Mouse (Mus musculus): ENCODE measurements around the gene Pkd1l2. TPM values are rescaled to one million over a fixed set of nuclear protein-coding genes. Genes with fewer than 3 reads are reported as not detected.

The Pkd1l2 gene
- not detected in 2 replicates for total RNA-seq (2014; rRNA removed; ENCODE audit: low replicate concordance)
- polyA plus RNA-seq (2015; fragmentation: Nextera tagmentation; extraction: Ambion mirVana): 0.01 TPM in 1 of 2 replicates, not detected in the other

- no peak within 1 kb of the TSS for H3K27ac ChIP-seq (ENCODE audit: low read depth)
- no peaks in the 10 kb centered on the region for H3K27me3 ChIP-seq (ENCODE audit: control insufficient read depth, insufficient read depth, low read length)
- ATAC-seq (ENCODE audit: insufficient read depth, low read depth) (no peak), DNase-seq (ENCODE audit: low spot score) (no peak)
- H3K4me2 ChIP-seq (ENCODE audit: low read depth, low read length): no peak within 1 kb of the TSS
- H3K9ac ChIP-seq (replicated peaks; ENCODE audit: low read depth, low read length): no peak within 1 kb of the TSS
- no peak for TF ChIP-seq CTCF (IDR thresholded peaks at IDR 0.05; ENCODE audit: low read depth)
- peaks cover 14% of the 10 kb centered on the region for H3K4me1 ChIP-seq (ENCODE audit: control insufficient read depth, insufficient read depth)
- 76% methylated on average over 8 of the region's 8 CpGs for WGBS
- no peaks in the 10 kb centered on the region for H3K36me3 ChIP-seq (replicated peaks; ENCODE audit: control insufficient read depth, insufficient read depth, low read length)
- H3K9me3 ChIP-seq (replicated peaks; ENCODE audit: control insufficient read depth, low read length): no peaks in the 10 kb centered on the region
- no peak within 1 kb of the TSS for H3K4me3 ChIP-seq (ENCODE audit: low read depth, low read length)
Observed at GRCm38 (mm10) chr8:117082399-117082872, at the start of gene Pkd1l2. Pkd1l2 (minus strand) TSS chr8:117082449.

GRCm38 (mm10) chr8:117127063-117127462 lies 44.8 kb upstream of the Pkd1l2 start:
- Histone ChIP-seq H3K9me3 (replicated peaks; ENCODE audit: control insufficient read depth, low read length) (no peaks in the 10 kb centered on the region), H3K4me1 (ENCODE audit: control insufficient read depth, insufficient read depth) (no peaks in the 10 kb centered on the region), H3K27ac (ENCODE audit: low read depth) (no peak overlapping the region), H3K27me3 (ENCODE audit: control insufficient read depth, insufficient read depth, low read length) (no peaks in the 10 kb centered on the region), H3K4me2 (ENCODE audit: low read depth, low read length) (no peak overlapping the region), H3K36me3 (replicated peaks; ENCODE audit: control insufficient read depth, insufficient read depth, low read length) (no peaks in the 10 kb centered on the region), H3K4me3 (ENCODE audit: low read depth, low read length) (no peak overlapping the region), H3K9ac (replicated peaks; ENCODE audit: low read depth, low read length) (no peak overlapping the region)
- no peak for ATAC-seq (ENCODE audit: insufficient read depth, low read depth)
- no peak for TF ChIP-seq CTCF (IDR thresholded peaks at IDR 0.05; ENCODE audit: low read depth)
- WGBS: 79% methylated on average over 8 of the region's 8 CpGs
- no peak for DNase-seq (ENCODE audit: low spot score)

GRCm38 (mm10) chr8:117126411-117126810 lies 44.2 kb upstream of the Pkd1l2 start:
- Histone ChIP-seq H3K27ac (ENCODE audit: low read depth) (no peak overlapping the region), H3K9me3 (replicated peaks; ENCODE audit: control insufficient read depth, low read length) (no peaks in the 10 kb centered on the region), H3K36me3 (replicated peaks; ENCODE audit: control insufficient read depth, insufficient read depth, low read length) (no peaks in the 10 kb centered on the region), H3K9ac (replicated peaks; ENCODE audit: low read depth, low read length) (no peak overlapping the region), H3K4me3 (ENCODE audit: low read depth, low read length) (no peak overlapping the region), H3K4me2 (ENCODE audit: low read depth, low read length) (no peak overlapping the region), H3K27me3 (ENCODE audit: control insufficient read depth, insufficient read depth, low read length) (no peaks in the 10 kb centered on the region), H3K4me1 (ENCODE audit: control insufficient read depth, insufficient read depth) (no peaks in the 10 kb centered on the region)
- 81% methylated on average over 3 of the region's 3 CpGs for WGBS
- DNase-seq (ENCODE audit: low spot score) (no peak), ATAC-seq (ENCODE audit: insufficient read depth, low read depth) (no peak)
- TF ChIP-seq CTCF (IDR thresholded peaks at IDR 0.05; ENCODE audit: low read depth) (no peak), EP300 (IDR thresholded peaks at IDR 0.05; ENCODE audit: low read depth) (no peak)

GRCm38 (mm10) chr8:117125854-117126253 lies 43.6 kb upstream of the Pkd1l2 start:
- Histone ChIP-seq H3K9ac (replicated peaks; ENCODE audit: low read depth, low read length) (no peak overlapping the region), H3K4me1 (ENCODE audit: control insufficient read depth, insufficient read depth) (no peaks in the 10 kb centered on the region), H3K27ac (ENCODE audit: low read depth) (no peak overlapping the region), H3K4me2 (ENCODE audit: low read depth, low read length) (no peak overlapping the region), H3K9me3 (replicated peaks; ENCODE audit: control insufficient read depth, low read length) (no peaks in the 10 kb centered on the region), H3K4me3 (ENCODE audit: low read depth, low read length) (no peak overlapping the region), H3K36me3 (replicated peaks; ENCODE audit: control insufficient read depth, insufficient read depth, low read length) (no peaks in the 10 kb centered on the region), H3K27me3 (ENCODE audit: control insufficient read depth, insufficient read depth, low read length) (no peaks in the 10 kb centered on the region)
- 84% methylated on average over 3 of the region's 3 CpGs for WGBS
- TF ChIP-seq EP300 (IDR thresholded peaks at IDR 0.05; ENCODE audit: low read depth) (no peak), CTCF (IDR thresholded peaks at IDR 0.05; ENCODE audit: low read depth) (no peak)
- DNase-seq (ENCODE audit: low spot score) (no peak), ATAC-seq (ENCODE audit: insufficient read depth, low read depth) (no peak)

GRCm38 (mm10) chr8:117123850-117124633 lies 41.8 kb upstream of the Pkd1l2 start:
- Histone ChIP-seq H3K4me2 (ENCODE audit: low read depth, low read length) (no peak overlapping the region), H3K36me3 (replicated peaks; ENCODE audit: control insufficient read depth, insufficient read depth, low read length) (no peaks in the 10 kb centered on the region), H3K9ac (replicated peaks; ENCODE audit: low read depth, low read length) (no peak overlapping the region), H3K4me1 (ENCODE audit: control insufficient read depth, insufficient read depth) (no peaks in the 10 kb centered on the region), H3K27ac (ENCODE audit: low read depth) (no peak overlapping the region), H3K9me3 (replicated peaks; ENCODE audit: control insufficient read depth, low read length) (no peaks in the 10 kb centered on the region), H3K4me3 (ENCODE audit: low read depth, low read length) (no peak overlapping the region), H3K27me3 (ENCODE audit: control insufficient read depth, insufficient read depth, low read length) (no peaks in the 10 kb centered on the region)
- DNase-seq (ENCODE audit: low spot score) (no peak), ATAC-seq (ENCODE audit: insufficient read depth, low read depth) (no peak)
- TF ChIP-seq EP300 (IDR thresholded peaks at IDR 0.05; ENCODE audit: low read depth): no peak
- TF ChIP-seq CTCF (IDR thresholded peaks at IDR 0.05; ENCODE audit: low read depth): no peak
- 70% methylated on average over 13 of the region's 13 CpGs for whole genome bisulfite sequencing

Data from heart, postnatal 0 days (tissue).